Mouse (Mus musculus): ENCODE measurements around the gene Oprm1.

DNA sequence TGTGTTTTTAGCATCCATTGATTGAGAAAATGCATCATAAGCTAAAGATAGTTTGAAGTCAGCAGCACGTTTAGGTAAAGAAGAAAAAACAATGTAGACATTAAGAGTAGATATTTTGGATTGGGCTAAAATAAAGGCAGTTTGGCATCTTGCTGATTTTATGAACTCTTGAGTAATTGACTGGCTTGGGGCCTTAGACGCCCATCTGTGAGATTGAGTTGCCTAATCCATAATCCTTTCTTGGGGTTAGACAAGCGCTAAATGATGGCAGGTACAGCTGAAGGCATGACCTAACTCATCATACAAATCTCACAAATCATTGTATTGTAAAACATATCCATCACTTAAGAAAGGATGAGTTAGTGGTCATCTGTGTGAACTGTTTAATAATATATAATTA, 241.0 kb downstream of the Oprm1 start:
- no peak for TF ChIP-seq CTCF (IDR thresholded peaks at IDR 0.05; ENCODE audit: low read depth)
- TF ChIP-seq EP300 (IDR thresholded peaks at IDR 0.05; ENCODE audit: low read depth), result no peak

All from heart, postnatal 0 days (tissue).